Mouse (Mus musculus) embryonic facial prominence, embryonic 12.5 days (tissue): ENCODE results near the gene Megf9. TPM values are rescaled to one million over a fixed set of nuclear protein-coding genes. Genes with fewer than 3 reads are reported as not detected.

Source experiments
- ATAC-seq: fragments of 200-750 bp; cut with Nextera tagmentation; 2 replicates; pipeline ENCODE4 v1.8.0; 2017; ENCODE audit not compliant: insufficient number of reproducible peaks, insufficient read depth, low FRiP score, low TSS enrichment
- H3K27ac ChIP-seq: fragments of 300-500 bp; sonication (generic); 2 replicates; pipeline ENCODE4 v1.5.1; 2016; ENCODE audit warnings: mild to moderate bottlenecking
- H3K27me3 ChIP-seq: fragments of 300-500 bp; sonication (generic); 2 replicates; pipeline ENCODE4 v1.6.1; 2016; ENCODE audit warnings: mild to moderate bottlenecking, moderate library complexity
- H3K36me3 ChIP-seq: fragments of 300-500 bp; sonication (generic); 2 replicates; pipeline ENCODE4 v1.6.1; 2016; ENCODE audit warnings: mild to moderate bottlenecking
- H3K4me1 ChIP-seq: fragments of 300-500 bp; sonication (generic); 2 replicates; pipeline ENCODE4 v1.6.1; 2016
- H3K4me2 ChIP-seq: fragments of 300-500 bp; sonication (generic); replicated peaks from 2 replicates; pipeline ENCODE4 v1.6.1; 2016; ENCODE audit warnings: mild to moderate bottlenecking, moderate library complexity
- H3K4me3 ChIP-seq: fragments of 300-500 bp; sonication (generic); 2 replicates; pipeline ENCODE4 v1.5.1; 2016; ENCODE audit warnings: mild to moderate bottlenecking
- H3K9ac ChIP-seq: fragments of 300-500 bp; sonication (generic); 2 replicates; pipeline ENCODE4 v1.6.1; 2016; ENCODE audit warnings: mild to moderate bottlenecking, moderate library complexity
- H3K9me3 ChIP-seq: fragments of 300-500 bp; sonication (generic); 2 replicates; pipeline ENCODE4 v1.6.1; 2016; ENCODE audit warnings: mild to moderate bottlenecking, moderate library complexity
- WGBS: fragments of 180-500 bp; shearing (Covaris S2); methylation state at CpG from one replicate; pipeline ENCODE4 v1.1.7; 2016; 5-methylcytosine and 5-hydroxymethylcytosine counted together
- polyA plus RNA-seq: library from polyadenylated mRNA; unstranded; fragments of >200 nt; fragmentation: Nextera tagmentation; extraction: Ambion mirVana; gene quantifications from 2 replicates; pipeline ENCODE4 v1.2.1, GENCODE M21; 2016

Megf9 gene
- polyA plus RNA-seq, 1 experiment from 2014 or later, result 18.8 TPM

GRCm38 (mm10) chr4:70481931-70482330 is 52.9 kb downstream of the Megf9 start:
- H3K27ac ChIP-seq, result no peak overlapping the region
- H3K4me2 ChIP-seq, result no peak overlapping the region
- no peak for ATAC-seq
- WGBS, result 81% methylated on average over 4 of the region's 4 CpGs
- no peak overlapping the region for H3K4me3 ChIP-seq
- H3K9ac ChIP-seq, result no peak overlapping the region
- no peaks in the 10 kb centered on the region for H3K9me3 ChIP-seq
- H3K4me1 ChIP-seq, result no peaks in the 10 kb centered on the region
- no peaks in the 10 kb centered on the region for H3K27me3 ChIP-seq
- H3K36me3 ChIP-seq, result no peaks in the 10 kb centered on the region

- 83% methylated on average over 2 of the region's 2 CpGs for WGBS
Observed at GRCm38 (mm10) chr4:70471398-70471797, 63.4 kb downstream of the Megf9 start.

GRCm38 (mm10) chr4:70465921-70466689 is 68.7 kb downstream of the Megf9 start:
- 91% methylated on average over 1 of the region's 1 CpGs for WGBS
- Histone ChIP-seq H3K4me3 (no peak overlapping the region), H3K9ac (no peak overlapping the region), H3K27ac (no peak overlapping the region), H3K36me3 (no peaks in the 10 kb centered on the region), H3K4me2 (no peak overlapping the region), H3K27me3 (no peaks in the 10 kb centered on the region), H3K4me1 (no peaks in the 10 kb centered on the region), H3K9me3 (no peaks in the 10 kb centered on the region)
- no peak for ATAC-seq

More at GRCm38 (mm10) chr4:70471398-70471797, 63.4 kb downstream of the Megf9 start:
- no peaks in the 10 kb centered on the region for H3K27me3 ChIP-seq
- no peaks in the 10 kb centered on the region for H3K36me3 ChIP-seq
- H3K4me1 ChIP-seq, result no peaks in the 10 kb centered on the region
- no peak overlapping the region for H3K27ac ChIP-seq
- H3K4me2 ChIP-seq, result no peak overlapping the region
- no peaks in the 10 kb centered on the region for H3K9me3 ChIP-seq
- no peak for ATAC-seq
- no peak overlapping the region for H3K4me3 ChIP-seq
- H3K9ac ChIP-seq, result no peak overlapping the region

- 78% methylated on average over 2 of the region's 2 CpGs for WGBS
- Histone ChIP-seq H3K4me3 (no peak overlapping the region), H3K9me3 (no peaks in the 10 kb centered on the region), H3K36me3 (no peaks in the 10 kb centered on the region), H3K9ac (no peak overlapping the region), H3K4me2 (no peak overlapping the region), H3K27ac (no peak overlapping the region), H3K4me1 (no peaks in the 10 kb centered on the region), H3K27me3 (no peaks in the 10 kb centered on the region)
- ATAC-seq, result no peak
Observed at GRCm38 (mm10) chr4:70463302-70463701, 71.5 kb downstream of the Megf9 start.

- Histone ChIP-seq H3K27ac (no peak overlapping the region), H3K9me3 (no peaks in the 10 kb centered on the region), H3K4me1 (no peaks in the 10 kb centered on the region), H3K4me2 (no peak overlapping the region), H3K4me3 (no peak overlapping the region), H3K27me3 (no peaks in the 10 kb centered on the region), H3K36me3 (no peaks in the 10 kb centered on the region), H3K9ac (no peak overlapping the region)
- no peak for ATAC-seq
Observed at GRCm38 (mm10) chr4:70461416-70461815, 73.4 kb downstream of the Megf9 start.

GRCm38 (mm10) chr4:70452161-70452560 is 82.6 kb downstream of the Megf9 start:
- Histone ChIP-seq H3K9me3 (no peaks in the 10 kb centered on the region), H3K4me3 (no peak overlapping the region), H3K4me1 (no peaks in the 10 kb centered on the region), H3K36me3 (no peaks in the 10 kb centered on the region; the same call in 1 of the 2 replicates), H3K9ac (no peak overlapping the region), H3K27ac (no peak overlapping the region), H3K27me3 (no peaks in the 10 kb centered on the region), H3K4me2 (no peak overlapping the region)
- no peak for ATAC-seq
- 91% methylated on average over 3 of the region's 3 CpGs for WGBS

- no peaks in the 10 kb centered on the region for H3K9me3 ChIP-seq
- 1% methylated on average over 2 of the region's 2 CpGs for WGBS
- no peak for ATAC-seq
Observed at GRCm38 (mm10) chr4:70451750-70452149, 83.0 kb downstream of the Megf9 start.

GRCm38 (mm10) chr4:70449668-70450067 is 85.1 kb downstream of the Megf9 start:
- Histone ChIP-seq H3K27me3 (no peaks in the 10 kb centered on the region), H3K4me3 (no peak overlapping the region), H3K9me3 (no peaks in the 10 kb centered on the region), H3K27ac (no peak overlapping the region), H3K4me2 (no peak overlapping the region), H3K9ac (no peak overlapping the region), H3K4me1 (no peaks in the 10 kb centered on the region), H3K36me3 (no peaks in the 10 kb centered on the region)
- ATAC-seq, result no peak
- WGBS, result 91% methylated on average over 1 of the region's 1 CpGs

More at GRCm38 (mm10) chr4:70451750-70452149, 83.0 kb downstream of the Megf9 start:
- H3K36me3 ChIP-seq, result no peaks in the 10 kb centered on the region; the same call in 1 of the 2 replicates
- no peak overlapping the region for H3K27ac ChIP-seq
- no peaks in the 10 kb centered on the region for H3K27me3 ChIP-seq
- H3K4me2 ChIP-seq, result no peak overlapping the region
- H3K9ac ChIP-seq, result no peak overlapping the region
- H3K4me3 ChIP-seq, result no peak overlapping the region
- no peaks in the 10 kb centered on the region for H3K4me1 ChIP-seq

GRCm38 (mm10) chr4:70446774-70447173 is 88.0 kb downstream of the Megf9 start:
- Histone ChIP-seq H3K4me3 (no peak overlapping the region), H3K27me3 (no peaks in the 10 kb centered on the region), H3K4me1 (no peaks in the 10 kb centered on the region), H3K9ac (no peak overlapping the region), H3K4me2 (no peak overlapping the region), H3K9me3 (no peaks in the 10 kb centered on the region), H3K27ac (no peak overlapping the region), H3K36me3 (no peaks in the 10 kb centered on the region)
- no peak for ATAC-seq
- 90% methylated on average over 3 of the region's 3 CpGs for WGBS

GRCm38 (mm10) chr4:70420202-70420601 is 114.6 kb downstream of the Megf9 start:
- H3K36me3 ChIP-seq, result no peaks in the 10 kb centered on the region
- no peak overlapping the region for H3K4me3 ChIP-seq
- no peak overlapping the region for H3K9ac ChIP-seq
- no peaks in the 10 kb centered on the region for H3K27me3 ChIP-seq
- H3K4me1 ChIP-seq, result no peaks in the 10 kb centered on the region
- no peak overlapping the region for H3K27ac ChIP-seq
- no peak overlapping the region for H3K4me2 ChIP-seq
- 74% methylated on average over 2 of the region's 2 CpGs for WGBS
- no peaks in the 10 kb centered on the region for H3K9me3 ChIP-seq
- ATAC-seq, result no peak

GRCm38 (mm10) chr4:70412126-70412525 is 122.7 kb downstream of the Megf9 start:
- H3K4me1 ChIP-seq, result peaks cover 21% of the 10 kb centered on the region
- H3K27ac ChIP-seq, result 0 out of 2 replicates have a peak overlapping the region, but pooled peaks have one; percentile 6
- WGBS, result 24% methylated on average over 2 of the region's 2 CpGs
- no peak for ATAC-seq
- H3K4me3 ChIP-seq, result no peak overlapping the region
- H3K4me2 ChIP-seq, result no peak overlapping the region
- H3K9ac ChIP-seq, result no peak overlapping the region
- H3K27me3 ChIP-seq, result no peaks in the 10 kb centered on the region
- H3K36me3 ChIP-seq, result no peaks in the 10 kb centered on the region
- no peaks in the 10 kb centered on the region for H3K9me3 ChIP-seq

- under 1% methylated on average over 54 of the region's 55 CpGs for WGBS
- Histone ChIP-seq H3K4me2 (peak within 1 kb of the TSS; percentile 59), H3K36me3 (no peaks in the 10 kb centered on the region), H3K4me1 (peaks cover 21% of the 10 kb centered on the region), H3K27me3 (no peaks in the 10 kb centered on the region), H3K9me3 (no peaks in the 10 kb centered on the region), H3K9ac (peak within 1 kb of the TSS; percentile 89), H3K27ac (peak within 1 kb of the TSS; percentile 81), H3K4me3 (peak within 1 kb of the TSS; percentile 78)
- ATAC-seq, result peak; percentile 99
Observed at GRCm38 (mm10) chr4:70409994-70410721, 124.6 kb downstream of the Megf9 start, which contains the start of gene Cdk5rap2. Cdk5rap2 (minus strand) TSS chr4:70410443.
